Mouse (Mus musculus) kidney, adult 18-20 months (tissue): ENCODE data around the gene Vmn1r18.
"Not testable (repeated sequence)": the region's sequence is repeated elsewhere in the genome, so short reads cannot be mapped to it uniquely, and the experiment has no call there.

ENCODE experiments used
- DNase-seq: peaks from one replicate; pipeline ENCODE4 v3.0.0; 2021

Vmn1r18 gene

DNA sequence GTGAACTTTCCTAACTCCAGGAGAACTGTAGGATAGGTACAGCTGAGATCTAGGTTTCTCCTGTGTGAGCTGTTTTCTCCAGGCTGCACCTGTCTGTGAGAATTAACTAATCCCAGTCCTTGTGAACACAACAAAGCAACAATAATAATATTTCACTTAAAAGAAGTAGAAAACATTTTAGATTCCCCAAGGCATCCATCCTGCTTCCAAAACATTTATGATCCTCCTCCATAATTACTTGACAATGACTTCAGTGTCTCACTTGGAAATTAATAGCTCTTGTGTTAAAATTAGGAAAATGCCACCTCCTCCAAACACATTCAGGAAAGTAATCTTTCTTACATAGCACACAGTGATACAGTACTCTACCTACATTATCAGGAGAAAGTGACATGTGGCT, at the start of gene Vmn1r18:
Gene Vmn1r18 (minus strand): TSS at position 101 of the 400 bp plus-strand sequence.
- DNase-seq: no peak

- DNase-seq: no peak
Measured at GRCm38 (mm10) chr6:57431196-57431595, 35.6 kb upstream of the Vmn1r18 start.

GRCm38 (mm10) chr6:57428630-57429029, 33.0 kb upstream of the Vmn1r18 start, which contains the start of gene Vmn1r20:
Vmn1r20 (plus strand) TSS chr6:57428930.
- DNase-seq: no peak

DNA sequence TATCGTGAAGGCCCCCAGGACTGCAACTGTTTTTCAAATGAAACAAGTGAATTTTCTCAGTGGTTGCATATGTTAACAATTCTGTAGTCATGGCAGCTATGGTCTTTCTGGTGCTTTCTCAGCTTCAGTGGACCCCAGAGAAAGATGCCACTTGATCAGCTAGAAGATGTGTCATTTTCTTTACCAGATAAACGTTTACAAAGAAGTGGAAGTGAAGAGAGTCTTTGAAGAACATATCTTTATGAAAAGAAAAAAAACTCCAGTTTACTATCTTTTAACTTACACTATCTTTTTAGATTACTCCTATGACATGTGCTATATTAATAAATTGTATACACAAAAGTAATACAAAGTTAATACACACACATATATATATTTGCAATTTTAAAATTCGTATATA, 7.9 kb upstream of the Vmn1r18 start, which contains the start of gene Vmn1r19:
Gene Vmn1r19 (plus strand): TSS at position 301 of the 400 bp plus-strand sequence.
- not testable (repeated sequence) for DNase-seq

GRCm38 (mm10) chr6:57367496-57367895, 28.1 kb downstream of the Vmn1r18 start:
- no peak for DNase-seq

DNA sequence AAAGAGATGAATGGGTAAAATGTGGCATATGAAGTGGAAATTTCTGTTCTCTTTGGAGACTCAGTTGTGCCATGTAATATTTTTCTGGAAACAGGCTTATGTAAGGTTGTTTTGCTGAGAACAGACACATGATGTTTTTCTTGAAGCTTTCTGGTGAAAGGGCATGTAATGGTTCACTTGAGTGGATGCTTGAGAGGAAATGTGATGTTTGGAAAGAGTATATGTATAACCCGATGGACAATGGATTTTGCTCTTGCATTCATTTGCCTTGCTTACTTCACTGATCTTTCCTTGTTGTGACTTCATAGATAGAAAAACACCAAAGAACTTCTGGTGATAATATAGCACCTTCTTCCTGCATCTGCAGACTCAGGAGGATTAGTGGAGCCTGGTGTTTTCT, 29.7 kb downstream of the Vmn1r18 start:
- not testable (repeated sequence) for DNase-seq

DNA sequence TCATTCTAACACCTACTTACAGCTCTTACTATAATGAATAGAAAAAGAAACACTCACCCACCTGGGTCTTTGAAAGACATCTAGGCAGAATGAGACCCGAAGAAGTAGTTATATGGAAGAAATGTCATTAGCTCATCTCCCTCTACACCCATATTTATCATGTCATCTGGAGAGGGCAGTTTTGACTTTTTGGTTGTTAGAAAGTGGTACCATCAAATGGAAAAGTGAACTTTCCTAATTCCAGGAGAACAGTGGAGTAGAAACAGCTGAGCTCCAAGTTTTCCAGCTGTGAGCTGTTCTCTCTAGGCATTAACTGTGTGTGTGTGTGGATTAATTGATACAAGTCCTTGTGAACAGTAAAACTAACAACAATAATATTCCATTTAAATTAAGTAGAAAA, 32.0 kb downstream of the Vmn1r18 start, which contains the start of gene Vmn1r17:
Gene Vmn1r17 (minus strand): TSS at position 101 of the 400 bp plus-strand sequence.
- no peak for DNase-seq

DNA sequence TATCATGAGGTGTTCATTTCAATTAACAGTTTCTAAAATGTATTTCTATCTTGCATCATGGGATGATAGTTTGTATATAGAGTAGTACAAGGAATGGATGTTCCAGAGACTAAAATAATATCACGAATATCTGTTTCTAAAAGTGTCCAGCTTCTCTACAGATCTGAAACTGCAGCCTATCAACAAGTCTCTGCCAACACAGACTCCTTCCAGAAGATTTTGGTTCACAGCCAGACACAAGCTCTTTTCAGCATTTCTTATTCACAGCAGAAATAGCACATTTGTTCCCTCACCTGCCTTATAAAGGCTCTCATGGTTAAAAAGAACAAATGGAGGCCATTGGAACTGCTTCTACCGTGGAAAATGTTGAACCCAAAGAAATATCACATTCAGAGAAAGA, 38.7 kb downstream of the Vmn1r18 start:
- no peak for DNase-seq

GRCm38 (mm10) chr6:57329394-57329793, 66.2 kb downstream of the Vmn1r18 start, which contains the start of gene Vmn1r16:
Vmn1r16 (minus strand) TSS chr6:57329494.
- no peak for DNase-seq
